Mouse (Mus musculus): ENCODE results near the gene Tmem109. TPM values are rescaled to one million over a fixed set of nuclear protein-coding genes. Genes with fewer than 3 reads are reported as not detected.
A peak's percentile ranks its signal among the peaks of the same experiment; 100 is the strongest.

Gene Tmem109
- polyA plus RNA-seq, 1 experiment from 2014 or later, result 21.9 TPM

GRCm38 (mm10) chr19:10909087-10909721 lies 27.4 kb upstream of the Tmem109 start:
- peaks cover 37% of the 10 kb centered on the region for H3K36me3 ChIP-seq
- H3K27ac ChIP-seq, result peak overlapping the region; percentile 2
- WGBS (ENCODE audit: insufficient replicate concordance), result 77% methylated on average over 6 of the region's 6 CpGs
- DNase-seq (no peak), ATAC-seq (ENCODE audit: low read depth) (no peak)
- H3K4me3 ChIP-seq (replicated peaks), result no peak overlapping the region
- H3K27me3 ChIP-seq, result no peaks in the 10 kb centered on the region
- peaks cover 6% of the 10 kb centered on the region for H3K4me1 ChIP-seq (replicated peaks)
- no peaks in the 10 kb centered on the region for H3K9me3 ChIP-seq (replicated peaks)
- no peak overlapping the region for H3K9ac ChIP-seq
- H3K4me2 ChIP-seq, result no peak overlapping the region

GRCm38 (mm10) chr19:10907891-10908290 lies 26.1 kb upstream of the Tmem109 start:
- 54% methylated on average over 3 of the region's 3 CpGs for WGBS (ENCODE audit: insufficient replicate concordance)
- DNase-seq (peak; percentile 22), ATAC-seq (ENCODE audit: low read depth) (0 out of 2 replicates have a peak, but pooled peaks have one; percentile 27)
- Histone ChIP-seq H3K27me3 (no peaks in the 10 kb centered on the region), H3K9me3 (replicated peaks) (no peaks in the 10 kb centered on the region), H3K4me2 (no peak overlapping the region), H3K4me1 (replicated peaks) (peaks cover 8% of the 10 kb centered on the region), H3K27ac (no peak overlapping the region), H3K4me3 (replicated peaks) (no peak overlapping the region), H3K9ac (no peak overlapping the region), H3K36me3 (peaks cover 50% of the 10 kb centered on the region)

GRCm38 (mm10) chr19:10905728-10906000 lies 23.9 kb upstream of the Tmem109 start:
- Histone ChIP-seq H3K4me1 (replicated peaks) (peaks cover 8% of the 10 kb centered on the region), H3K9me3 (replicated peaks) (no peaks in the 10 kb centered on the region), H3K4me3 (replicated peaks) (no peak overlapping the region), H3K36me3 (peaks cover 73% of the 10 kb centered on the region), H3K4me2 (no peak overlapping the region), H3K27ac (peak overlapping the region; percentile 16; the same call in 1 of the 2 replicates), H3K9ac (no peak overlapping the region), H3K27me3 (no peaks in the 10 kb centered on the region)
- WGBS (ENCODE audit: insufficient replicate concordance), result 81% methylated on average over 5 of the region's 5 CpGs
- DNase-seq (no peak), ATAC-seq (ENCODE audit: low read depth) (no peak)

GRCm38 (mm10) chr19:10904927-10905727 lies 23.3 kb upstream of the Tmem109 start:
- WGBS (ENCODE audit: insufficient replicate concordance), result 68% methylated on average over 7 of the region's 7 CpGs
- no peak overlapping the region for H3K4me3 ChIP-seq (replicated peaks)
- H3K27ac ChIP-seq, result peak overlapping the region; percentile 16
- H3K4me2 ChIP-seq, result no peak overlapping the region
- peaks cover 78% of the 10 kb centered on the region for H3K36me3 ChIP-seq
- peak; percentile 32; the same call in 1 of the 2 replicates for ATAC-seq (ENCODE audit: low read depth)
- peaks cover 8% of the 10 kb centered on the region for H3K4me1 ChIP-seq (replicated peaks)
- no peak overlapping the region for H3K9ac ChIP-seq
- no peak for DNase-seq
- no peaks in the 10 kb centered on the region for H3K9me3 ChIP-seq (replicated peaks)
- H3K27me3 ChIP-seq, result no peaks in the 10 kb centered on the region

- H3K27ac ChIP-seq, result peak overlapping the region; percentile 29; the same call in 1 of the 2 replicates
These were observed 22.7 kb upstream of the Tmem109 start for GRCm38 (mm10) chr19:10904512-10904911.

GRCm38 (mm10) chr19:10901046-10901445 lies 19.2 kb upstream of the Tmem109 start:
- H3K27ac ChIP-seq, result no peak overlapping the region
- H3K36me3 ChIP-seq, result peaks cover 90% of the 10 kb centered on the region
- ATAC-seq (ENCODE audit: low read depth) (no peak), DNase-seq (no peak)
- no peaks in the 10 kb centered on the region for H3K27me3 ChIP-seq
- H3K4me2 ChIP-seq, result no peak overlapping the region
- H3K4me1 ChIP-seq (replicated peaks), result peaks cover 26% of the 10 kb centered on the region
- WGBS (ENCODE audit: insufficient replicate concordance), result 77% methylated on average over 5 of the region's 5 CpGs
- no peak overlapping the region for H3K9ac ChIP-seq
- H3K4me3 ChIP-seq (replicated peaks), result no peak overlapping the region
- H3K9me3 ChIP-seq (replicated peaks), result no peaks in the 10 kb centered on the region

More at GRCm38 (mm10) chr19:10904512-10904911, 22.7 kb upstream of the Tmem109 start:
- ATAC-seq (ENCODE audit: low read depth) (no peak), DNase-seq (no peak)
- H3K9me3 ChIP-seq (replicated peaks), result no peaks in the 10 kb centered on the region
- no peak overlapping the region for H3K4me3 ChIP-seq (replicated peaks)
- H3K36me3 ChIP-seq, result peaks cover 84% of the 10 kb centered on the region
- no peak overlapping the region for H3K4me2 ChIP-seq
- H3K9ac ChIP-seq, result no peak overlapping the region
- WGBS (ENCODE audit: insufficient replicate concordance), result 84% methylated on average over 5 of the region's 5 CpGs
- H3K27me3 ChIP-seq, result no peaks in the 10 kb centered on the region
- peaks cover 8% of the 10 kb centered on the region for H3K4me1 ChIP-seq (replicated peaks)

- no peak for ATAC-seq (ENCODE audit: low read depth)
- Histone ChIP-seq H3K9ac (no peak overlapping the region), H3K36me3 (peaks cover 83% of the 10 kb centered on the region), H3K27ac (no peak overlapping the region), H3K4me1 (replicated peaks) (peaks cover 31% of the 10 kb centered on the region), H3K4me2 (no peak overlapping the region), H3K9me3 (replicated peaks) (no peaks in the 10 kb centered on the region), H3K4me3 (replicated peaks) (no peak overlapping the region), H3K27me3 (no peaks in the 10 kb centered on the region)
- 81% methylated on average over 6 of the region's 6 CpGs for WGBS (ENCODE audit: insufficient replicate concordance)
- no peak for DNase-seq
These were observed 18.5 kb upstream of the Tmem109 start for GRCm38 (mm10) chr19:10900315-10900714.

GRCm38 (mm10) chr19:10897491-10897890 lies 15.7 kb upstream of the Tmem109 start:
- H3K9ac ChIP-seq, result peak overlapping the region; percentile 91; the same call in 1 of the 2 replicates
- no peak for ATAC-seq (ENCODE audit: low read depth)
- DNase-seq, result no peak
- WGBS (ENCODE audit: insufficient replicate concordance), result 70% methylated on average over 8 of the region's 8 CpGs
- H3K9me3 ChIP-seq (replicated peaks), result no peaks in the 10 kb centered on the region
- no peak overlapping the region for H3K27ac ChIP-seq
- 0 out of 2 replicates have a peak overlapping the region, but pooled peaks have one; percentile 80 for H3K4me3 ChIP-seq (replicated peaks)
- peaks cover 55% of the 10 kb centered on the region for H3K36me3 ChIP-seq
- H3K27me3 ChIP-seq, result no peaks in the 10 kb centered on the region
- peaks cover 33% of the 10 kb centered on the region for H3K4me1 ChIP-seq (replicated peaks)
- peak overlapping the region; percentile 95 for H3K4me2 ChIP-seq

GRCm38 (mm10) chr19:10896849-10897248 lies 15.0 kb upstream of the Tmem109 start:
- peaks cover 33% of the 10 kb centered on the region for H3K4me1 ChIP-seq (replicated peaks)
- peak overlapping the region; percentile 80 for H3K4me3 ChIP-seq (replicated peaks)
- WGBS (ENCODE audit: insufficient replicate concordance), result 63% methylated on average over 7 of the region's 7 CpGs
- no peak for DNase-seq
- peak overlapping the region; percentile 91 for H3K9ac ChIP-seq
- H3K9me3 ChIP-seq (replicated peaks), result no peaks in the 10 kb centered on the region
- no peak overlapping the region for H3K27ac ChIP-seq
- no peaks in the 10 kb centered on the region for H3K27me3 ChIP-seq
- ATAC-seq (ENCODE audit: low read depth), result no peak
- H3K4me2 ChIP-seq, result peak overlapping the region; percentile 95
- peaks cover 48% of the 10 kb centered on the region for H3K36me3 ChIP-seq

- ATAC-seq (ENCODE audit: low read depth) (no peak), DNase-seq (no peak)
These were observed 13.9 kb upstream of the Tmem109 start for GRCm38 (mm10) chr19:10895708-10896107.

GRCm38 (mm10) chr19:10895016-10895528 lies 13.3 kb upstream of the Tmem109 start, which contains the start of gene Prpf19:
Gene Prpf19 (plus strand): TSS chr19:10895231.
- DNase-seq, result peak; percentile 95
- WGBS (ENCODE audit: insufficient replicate concordance), result under 1% methylated on average over 43 of the region's 43 CpGs
- no peaks in the 10 kb centered on the region for H3K9me3 ChIP-seq (replicated peaks)
- peak within 1 kb of the TSS; percentile 91 for H3K9ac ChIP-seq
- H3K27me3 ChIP-seq, result no peaks in the 10 kb centered on the region
- peaks cover 30% of the 10 kb centered on the region for H3K36me3 ChIP-seq
- H3K4me2 ChIP-seq, result peak within 1 kb of the TSS; percentile 95
- peak; percentile 94 for ATAC-seq (ENCODE audit: low read depth)
- H3K4me3 ChIP-seq (replicated peaks), result peak within 1 kb of the TSS; percentile 80
- peaks cover 33% of the 10 kb centered on the region for H3K4me1 ChIP-seq (replicated peaks)
- H3K27ac ChIP-seq, result peak within 1 kb of the TSS; percentile 86

More at GRCm38 (mm10) chr19:10895708-10896107, 13.9 kb upstream of the Tmem109 start:
- H3K27ac ChIP-seq, result peak overlapping the region; percentile 86
- H3K4me3 ChIP-seq (replicated peaks), result peak overlapping the region; percentile 80
- H3K27me3 ChIP-seq, result no peaks in the 10 kb centered on the region
- peaks cover 37% of the 10 kb centered on the region for H3K36me3 ChIP-seq
- H3K9ac ChIP-seq, result peak overlapping the region; percentile 91
- H3K9me3 ChIP-seq (replicated peaks), result no peaks in the 10 kb centered on the region
- H3K4me1 ChIP-seq (replicated peaks), result peaks cover 33% of the 10 kb centered on the region
- WGBS (ENCODE audit: insufficient replicate concordance), result under 1% methylated on average over 16 of the region's 16 CpGs
- H3K4me2 ChIP-seq, result peak overlapping the region; percentile 95
